8 mouse cellular contexts compared by ENCODE assay signal in the genomic region with DNA sequence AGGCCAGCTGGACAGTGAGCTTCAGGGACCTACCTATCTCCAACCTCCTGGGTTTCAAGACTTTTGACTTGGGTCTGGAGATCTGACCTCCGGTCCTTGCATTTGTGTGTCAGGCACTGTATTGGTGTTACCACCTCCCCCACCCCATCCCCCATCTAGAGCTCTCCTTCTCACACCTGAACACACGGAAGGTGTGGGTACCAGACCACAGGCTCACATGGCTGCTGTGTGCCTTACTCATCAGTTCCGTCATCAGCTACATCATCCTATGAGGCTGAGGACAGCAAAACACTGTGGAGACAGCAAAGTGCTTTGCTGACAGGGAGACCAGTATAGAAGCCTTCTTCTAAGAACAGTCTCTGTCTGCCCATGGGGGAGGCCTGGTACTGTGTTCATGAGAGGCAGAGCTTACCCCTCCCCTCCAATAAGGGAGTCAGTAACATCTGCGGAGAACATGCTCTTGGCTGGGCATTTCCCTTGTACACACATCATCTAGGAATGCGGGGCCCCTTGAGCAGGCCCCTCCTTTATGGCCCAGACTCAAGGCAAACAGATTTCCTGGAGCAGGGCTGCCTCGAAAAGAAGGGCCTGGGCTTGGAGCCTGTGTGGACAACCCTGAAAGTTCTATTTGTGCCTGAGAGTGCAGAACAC. TPM values are rescaled to one million over a fixed set of nuclear protein-coding genes. Genes with fewer than 3 reads are reported as not detected.
DNase-seq lines count a peak whose midpoint lies in the region; ATAC-seq and TF ChIP-seq lines count a peak whose summit lies in the region.

No protein-coding gene starts in this region.

- no peak for DNase-seq in forebrain, postnatal 0 days
- DNase-seq in gastrocnemius, adult 8-10 months (ENCODE audit: low spot score in 2 of 2): peak; percentile 44 to 55
- no peak for DNase-seq in c-Kit-positive CD71-positive TER-119-positive erythroid progenitor cells, embryonic 14.5 days (ENCODE audit: low spot score)
- DNase-seq in right cerebral cortex, postnatal 14 days: no peak

- WGBS in forebrain, postnatal 0 days: 71% methylated on average over 6 of the region's 6 CpGs
- WGBS in forebrain, embryonic 12.5 days: 77% methylated on average over 6 of the region's 6 CpGs
- WGBS in intestine, embryonic 16.5 days: 43% methylated on average over 6 of the region's 6 CpGs
- WGBS in lung, embryonic 16.5 days: 41% methylated on average over 6 of the region's 6 CpGs
- 66% methylated on average over 6 of the region's 6 CpGs for WGBS in neural tube, embryonic 15.5 days

- H3K9ac ChIP-seq in forebrain, postnatal 0 days: no peak overlapping the region
- H3K9ac ChIP-seq in forebrain, embryonic 12.5 days: no peak overlapping the region
- no peak overlapping the region for H3K9ac ChIP-seq in intestine, embryonic 16.5 days (ENCODE audit: low read depth, low read length)
- peak overlapping the region; percentile 39 for H3K9ac ChIP-seq in lung, embryonic 16.5 days (ENCODE audit: low read length)
- no peak overlapping the region for H3K9ac ChIP-seq in neural tube, embryonic 15.5 days (replicated peaks)

- no peaks in the 10 kb centered on the region for H3K27me3 ChIP-seq in forebrain, postnatal 0 days (ENCODE audit: insufficient read depth, low read length)
- no peaks in the 10 kb centered on the region for H3K27me3 ChIP-seq in forebrain, embryonic 12.5 days
- H3K27me3 ChIP-seq in intestine, embryonic 16.5 days (replicated peaks; ENCODE audit: control insufficient read depth, insufficient read depth, low read length): no peaks in the 10 kb centered on the region
- H3K27me3 ChIP-seq in lung, embryonic 16.5 days (ENCODE audit: control insufficient read depth, insufficient read depth, low read depth, low read length): no peaks in the 10 kb centered on the region
- no peaks in the 10 kb centered on the region for H3K27me3 ChIP-seq in neural tube, embryonic 15.5 days (replicated peaks)

- H3K4me3 ChIP-seq in forebrain, postnatal 0 days (ENCODE audit: low read depth, low read length): no peak overlapping the region
- H3K4me3 ChIP-seq in forebrain, embryonic 12.5 days (replicated peaks): no peak overlapping the region
- no peak overlapping the region for H3K4me3 ChIP-seq in intestine, embryonic 16.5 days (ENCODE audit: low read length)
- H3K4me3 ChIP-seq in lung, embryonic 16.5 days (ENCODE audit: low read length): no peak overlapping the region
- no peak overlapping the region for H3K4me3 ChIP-seq in neural tube, embryonic 15.5 days (replicated peaks)

- no peak overlapping the region for H3K27ac ChIP-seq in forebrain, postnatal 0 days (ENCODE audit: low read depth, low read length)
- H3K27ac ChIP-seq in forebrain, embryonic 12.5 days: no peak overlapping the region
- peak overlapping the region; percentile 86 for H3K27ac ChIP-seq in intestine, embryonic 16.5 days (ENCODE audit: low read length)
- H3K27ac ChIP-seq in lung, embryonic 16.5 days (ENCODE audit: low read length): peak overlapping the region; percentile 87
- no peak overlapping the region for H3K27ac ChIP-seq in neural tube, embryonic 15.5 days (replicated peaks)

- H3K4me2 ChIP-seq in forebrain, postnatal 0 days (ENCODE audit: low read depth): no peak overlapping the region
- H3K4me2 ChIP-seq in forebrain, embryonic 12.5 days: no peak overlapping the region
- H3K4me2 ChIP-seq in intestine, embryonic 16.5 days (ENCODE audit: low read depth, low read length): no peak overlapping the region
- 0 out of 2 replicates have a peak overlapping the region, but pooled peaks have one; percentile 13 for H3K4me2 ChIP-seq in lung, embryonic 16.5 days (ENCODE audit: low read depth, low read length)
- H3K4me2 ChIP-seq in neural tube, embryonic 15.5 days: no peak overlapping the region

- no peak for TF ChIP-seq CTCF in forebrain, postnatal 0 days (IDR thresholded peaks at IDR 0.05; ENCODE audit: low read depth)

- peak; percentile 10; the same call in 1 of the 2 replicates for ATAC-seq in forebrain, postnatal 0 days
- no peak for ATAC-seq in forebrain, embryonic 12.5 days (ENCODE audit: low FRiP score)
- ATAC-seq in intestine, embryonic 16.5 days: peak; percentile 97
- peak; percentile 98 for ATAC-seq in lung, embryonic 16.5 days (ENCODE audit: low read depth)
- no peak for ATAC-seq in neural tube, embryonic 15.5 days (ENCODE audit: low FRiP score)

- H3K9me3 ChIP-seq in forebrain, postnatal 0 days (ENCODE audit: low read length): no peaks in the 10 kb centered on the region
- no peaks in the 10 kb centered on the region for H3K9me3 ChIP-seq in forebrain, embryonic 12.5 days
- H3K9me3 ChIP-seq in intestine, embryonic 16.5 days (ENCODE audit: control insufficient read depth, low read length): no peaks in the 10 kb centered on the region
- H3K9me3 ChIP-seq in lung, embryonic 16.5 days (ENCODE audit: control insufficient read depth, low read length): no peaks in the 10 kb centered on the region
- no peaks in the 10 kb centered on the region for H3K9me3 ChIP-seq in neural tube, embryonic 15.5 days (replicated peaks)

- no peaks in the 10 kb centered on the region for H3K4me1 ChIP-seq in forebrain, postnatal 0 days (ENCODE audit: insufficient read depth)
- no peaks in the 10 kb centered on the region for H3K4me1 ChIP-seq in forebrain, embryonic 12.5 days
- H3K4me1 ChIP-seq in intestine, embryonic 16.5 days (ENCODE audit: control insufficient read depth, insufficient read depth, low read length): peaks cover 12% of the 10 kb centered on the region
- peaks cover 17% of the 10 kb centered on the region for H3K4me1 ChIP-seq in lung, embryonic 16.5 days (replicated peaks; ENCODE audit: control insufficient read depth, insufficient read depth, low read length)
- H3K4me1 ChIP-seq in neural tube, embryonic 15.5 days: 0 out of 2 replicates have a peak, but pooled peaks cover 3% of the 10 kb centered on the region

- H3K36me3 ChIP-seq in forebrain, postnatal 0 days (ENCODE audit: insufficient read depth): no peaks in the 10 kb centered on the region
- H3K36me3 ChIP-seq in forebrain, embryonic 12.5 days (replicated peaks): no peaks in the 10 kb centered on the region
- H3K36me3 ChIP-seq in intestine, embryonic 16.5 days (ENCODE audit: control insufficient read depth, insufficient read depth, low read length): no peaks in the 10 kb centered on the region
- no peaks in the 10 kb centered on the region for H3K36me3 ChIP-seq in lung, embryonic 16.5 days (ENCODE audit: control insufficient read depth, insufficient read depth, low read length)
- H3K36me3 ChIP-seq in neural tube, embryonic 15.5 days: no peaks in the 10 kb centered on the region

RNA-seq across cellular contexts. Expression of gene Ubtd2, which starts 19.6 kb away (rescaled TPM):
- 56.1 and 72.0 TPM in 2 replicates for total RNA-seq in forebrain, postnatal 0 days (2014; rRNA removed)
- polyA plus RNA-seq in forebrain, postnatal 0 days (2015; fragmentation: Nextera tagmentation; extraction: Ambion mirVana): 36.0 and 41.6 TPM in 2 replicates
- polyA plus RNA-seq in forebrain, embryonic 12.5 days (2016; fragmentation: Nextera tagmentation; extraction: Ambion mirVana): 68.3 and 72.7 TPM in 2 replicates
- 1 to 10 TPM; 6.3 to 7.2 (median 6.6) TPM for total RNA-seq in gastrocnemius, adult 8-10 months (2022)
- polyA plus RNA-seq in intestine, embryonic 16.5 days (2015; fragmentation: Nextera tagmentation; extraction: Ambion mirVana): 21.8 and 22.6 TPM in 2 replicates
- 38.2 and 42.0 TPM in 2 replicates for polyA plus RNA-seq in lung, embryonic 16.5 days (2015; fragmentation: Nextera tagmentation; extraction: Ambion mirVana)
- 34.9 and 38.5 TPM in 2 replicates for polyA plus RNA-seq in neural tube, embryonic 15.5 days (2015; fragmentation: Nextera tagmentation; extraction: Ambion mirVana)

Comparison
In these comparisons a context has a peak if more than half of its experiments do, and no peak if none do; other contexts are left out.
1. ATAC-seq: peak in forebrain, postnatal 0 days (single experiment), intestine, embryonic 16.5 days (single experiment) and lung, embryonic 16.5 days (single experiment); none in forebrain, embryonic 12.5 days (single experiment) and neural tube, embryonic 15.5 days (single experiment).
2. DNase-seq: peak in gastrocnemius, adult 8-10 months (2 of 2); none in forebrain, postnatal 0 days (single experiment), c-Kit-positive CD71-positive TER-119-positive erythroid progenitor cells, embryonic 14.5 days (single experiment) and right cerebral cortex, postnatal 14 days (single experiment).
3. H3K27ac ChIP-seq: peak in intestine, embryonic 16.5 days (single experiment) and lung, embryonic 16.5 days (single experiment); none in forebrain, postnatal 0 days (single experiment), forebrain, embryonic 12.5 days (single experiment) and neural tube, embryonic 15.5 days (single experiment).